Mouse (Mus musculus): ENCODE data around the gene Kdm1a. TPM values are rescaled to one million over a fixed set of nuclear protein-coding genes. Genes with fewer than 3 reads are reported as not detected.

The Kdm1a gene
- total RNA-seq, 1 experiment: 124 TPM

DNA sequence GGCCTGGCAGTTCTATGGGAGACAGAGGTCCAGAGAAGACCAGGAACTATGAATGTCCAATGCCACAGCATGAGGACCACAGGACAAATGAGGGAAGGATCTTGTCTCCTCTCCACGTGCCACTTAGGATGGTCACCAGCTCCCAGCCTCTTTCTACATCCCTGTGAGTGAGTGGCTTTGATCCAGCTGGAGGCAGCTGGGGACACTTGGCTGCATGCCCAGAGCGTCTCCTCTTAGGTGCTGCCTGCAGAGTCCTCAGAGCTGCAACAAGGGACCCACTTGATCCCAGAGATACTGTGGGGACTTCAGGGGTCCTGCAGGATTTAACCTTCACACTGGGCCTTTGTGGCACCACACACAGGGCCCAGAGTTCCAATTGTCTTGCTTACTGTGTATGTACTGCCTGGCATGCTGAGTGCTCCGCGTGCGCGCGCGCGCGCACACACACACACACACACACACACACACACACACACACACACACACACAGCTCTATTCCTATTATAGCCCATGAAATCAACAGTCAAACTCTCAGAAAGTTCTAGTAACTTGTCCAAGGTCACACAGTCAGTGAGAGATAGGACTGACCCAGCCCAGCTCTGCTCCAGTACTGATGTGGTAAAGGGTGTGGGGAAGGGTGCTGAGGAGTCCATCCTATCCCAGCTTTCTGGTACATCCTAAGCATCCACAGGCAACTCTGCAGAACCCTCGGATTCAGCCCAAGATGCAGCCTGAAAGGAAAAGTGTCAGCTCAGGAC, 28.9 kb upstream of the Kdm1a start:
- TF ChIP-seq MAFK (IDR thresholded peaks at IDR 0.05; ENCODE audit: insufficient read depth, low read depth, low read length) (no peak), CHD2 (IDR thresholded peaks at IDR 0.05; ENCODE audit: low read depth, low read length) (no peak)
- in situ Hi-C loops (cut with MboI; ENCODE audit: low sequenced_read_pairs in 2 of 2, unreplicated experiment in 2 of 2): no loop called here
- Histone ChIP-seq H3K4me3 (ENCODE audit: insufficient read depth in 1 of 2, low read depth in 1 of 2, low read length in 2 of 2, poor library complexity in 1 of 2, severe bottlenecking in 1 of 2) (no peak overlapping the region), H3K9me3 (ENCODE audit: control insufficient read depth, insufficient read depth, low read depth, low read length) (no peaks in the 10 kb centered on the region), H3K27ac (ENCODE audit: insufficient read depth, low read depth, low read length, poor library complexity, severe bottlenecking) (no peak overlapping the region), H3K36me3 (ENCODE audit: control insufficient read depth, insufficient read depth, low read length, poor library complexity, severe bottlenecking) (no peaks in the 10 kb centered on the region), H3K9ac (ENCODE audit: insufficient read depth, low read depth, low read length, poor library complexity, severe bottlenecking) (no peak overlapping the region), H3K4me1 (ENCODE audit: control insufficient read depth in 2 of 2, insufficient read depth in 2 of 2, low read length in 2 of 2, poor library complexity in 1 of 2) (no peaks in the 10 kb centered on the region)
- DNase-seq (ENCODE audit: low read depth, low spot score): no peak

DNA sequence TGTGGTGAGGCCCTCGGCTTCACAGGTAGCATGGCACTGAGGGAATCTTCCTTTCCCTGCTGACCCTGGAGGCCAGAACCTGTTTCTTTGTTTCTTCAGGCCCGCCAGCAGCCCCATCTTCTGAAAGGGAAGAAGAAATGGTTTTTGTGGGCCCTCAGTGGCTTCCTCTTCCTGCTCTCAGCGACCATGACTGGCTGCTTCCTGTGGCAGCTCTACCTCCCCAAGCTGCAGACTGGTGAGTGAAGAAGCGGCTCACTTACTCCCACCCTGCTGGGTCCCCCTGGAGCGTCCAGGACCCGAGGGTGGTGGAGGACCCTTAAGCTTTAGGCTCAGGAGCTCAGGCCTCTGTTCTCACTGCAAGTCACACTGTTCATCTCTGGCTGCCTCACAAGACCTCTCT, 24.1 kb upstream of the Kdm1a start:
- Histone ChIP-seq H3K4me1 (ENCODE audit: control insufficient read depth in 2 of 2, insufficient read depth in 2 of 2, low read length in 2 of 2, poor library complexity in 1 of 2) (no peaks in the 10 kb centered on the region; a peak in 1 of 4 replicates), H3K36me3 (ENCODE audit: control insufficient read depth, insufficient read depth, low read length, poor library complexity, severe bottlenecking) (no peaks in the 10 kb centered on the region), H3K9me3 (ENCODE audit: control insufficient read depth, insufficient read depth, low read depth, low read length) (no peaks in the 10 kb centered on the region), H3K4me3 (ENCODE audit: insufficient read depth in 1 of 2, low read depth in 1 of 2, low read length in 2 of 2, poor library complexity in 1 of 2, severe bottlenecking in 1 of 2) (no peak overlapping the region), H3K27ac (ENCODE audit: insufficient read depth, low read depth, low read length, poor library complexity, severe bottlenecking) (no peak overlapping the region), H3K9ac (ENCODE audit: insufficient read depth, low read depth, low read length, poor library complexity, severe bottlenecking) (no peak overlapping the region)
- in situ Hi-C loops (cut with MboI; ENCODE audit: low sequenced_read_pairs in 2 of 2, unreplicated experiment in 2 of 2): loop anchor here in 1 of 2 experiments (10.0 kb wide), 2 partner anchors 172 to 252 kb away; no protein-coding TSS in a partner anchor
- TF ChIP-seq HCFC1 (IDR thresholded peaks at IDR 0.05; ENCODE audit: borderline replicate concordance, insufficient read depth, low read length) (no peak), MAFK (IDR thresholded peaks at IDR 0.05; ENCODE audit: insufficient read depth, low read depth, low read length) (no peak), ZNF384 (IDR thresholded peaks at IDR 0.05; ENCODE audit: low read depth, low read length) (no peak), ZC3H11A (IDR thresholded peaks at IDR 0.05; ENCODE audit: borderline replicate concordance, low read depth, low read length) (no peak), CHD2 (IDR thresholded peaks at IDR 0.05; ENCODE audit: low read depth, low read length) (no peak)
- no peak for DNase-seq (ENCODE audit: low read depth, low spot score)

DNA sequence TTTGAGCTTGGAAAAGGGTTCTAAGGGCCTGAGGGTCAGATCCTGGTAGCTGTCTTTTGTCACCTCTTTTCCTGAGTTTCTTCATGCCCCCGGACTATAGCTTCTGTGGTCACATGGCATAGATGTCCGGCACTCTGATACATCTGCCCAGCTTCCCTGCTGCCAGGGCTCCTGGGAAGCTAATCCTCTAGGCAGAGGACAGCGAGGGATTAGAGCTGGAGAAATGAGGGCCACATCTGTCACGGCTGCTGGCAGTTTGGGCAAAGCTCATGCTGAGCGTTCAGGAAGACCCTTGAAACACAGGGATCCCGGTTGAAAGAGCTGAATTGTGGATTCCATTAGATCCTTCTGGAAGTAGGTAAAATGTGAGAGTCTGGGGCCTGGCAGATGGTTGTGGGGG, 19.9 kb upstream of the Kdm1a start, which contains the start of gene Lactbl1:
Gene Lactbl1 (plus strand): TSS at position 234 of the 400 bp plus-strand sequence.
- no peak within 1 kb of the TSS for H3K9ac ChIP-seq (ENCODE audit: insufficient read depth, low read depth, low read length, poor library complexity, severe bottlenecking)
- TF ChIP-seq HCFC1 (IDR thresholded peaks at IDR 0.05; ENCODE audit: borderline replicate concordance, insufficient read depth, low read length): no peak
- TF ChIP-seq ZNF384 (IDR thresholded peaks at IDR 0.05; ENCODE audit: low read depth, low read length): no peak
- TF ChIP-seq ZC3H11A (IDR thresholded peaks at IDR 0.05; ENCODE audit: borderline replicate concordance, low read depth, low read length): no peak
- TF ChIP-seq MAFK (IDR thresholded peaks at IDR 0.05; ENCODE audit: insufficient read depth, low read depth, low read length): no peak
- no peak for TF ChIP-seq CHD2 (IDR thresholded peaks at IDR 0.05; ENCODE audit: low read depth, low read length)
- H3K4me1 ChIP-seq (ENCODE audit: control insufficient read depth in 2 of 2, insufficient read depth in 2 of 2, low read length in 2 of 2, poor library complexity in 1 of 2): peaks cover 0 to 13% of the 10 kb centered on the region in 2 experiments; a peak in 1 of 4 replicates
- H3K9me3 ChIP-seq (ENCODE audit: control insufficient read depth, insufficient read depth, low read depth, low read length): no peaks in the 10 kb centered on the region
- no peak within 1 kb of the TSS for H3K4me3 ChIP-seq (ENCODE audit: insufficient read depth in 1 of 2, low read depth in 1 of 2, low read length in 2 of 2, poor library complexity in 1 of 2, severe bottlenecking in 1 of 2)
- H3K27ac ChIP-seq (ENCODE audit: insufficient read depth, low read depth, low read length, poor library complexity, severe bottlenecking): no peak within 1 kb of the TSS
- in situ Hi-C loops (cut with MboI; ENCODE audit: low sequenced_read_pairs in 2 of 2, unreplicated experiment in 2 of 2): loop anchor here (10.0 to 25.0 kb wide), 3 partner anchors 168 to 260 kb away; no protein-coding TSS in a partner anchor
- H3K36me3 ChIP-seq (ENCODE audit: control insufficient read depth, insufficient read depth, low read length, poor library complexity, severe bottlenecking): no peaks in the 10 kb centered on the region
- no peak for DNase-seq (ENCODE audit: low read depth, low spot score)

DNA sequence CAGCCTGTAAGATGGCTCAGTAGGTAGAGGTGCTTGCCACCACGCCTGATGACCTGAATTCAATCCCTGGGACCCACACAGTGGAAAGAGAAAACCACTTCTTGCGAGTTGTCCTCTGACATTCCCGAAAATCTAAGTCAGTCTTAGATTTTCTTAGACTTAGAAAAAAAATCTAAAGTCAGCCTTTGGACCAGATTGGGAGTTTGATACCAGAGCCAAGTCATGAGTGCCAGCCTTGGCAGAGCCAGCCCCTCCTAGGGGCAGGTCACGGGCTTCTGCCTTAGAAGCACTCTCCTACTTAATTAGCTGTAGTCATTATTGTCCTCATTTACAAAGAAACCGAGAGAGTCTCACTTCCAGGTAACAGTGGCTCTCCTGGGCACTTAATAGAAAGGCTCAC, 19.4 kb upstream of the Kdm1a start:
- Histone ChIP-seq H3K4me3 (ENCODE audit: insufficient read depth in 1 of 2, low read depth in 1 of 2, low read length in 2 of 2, poor library complexity in 1 of 2, severe bottlenecking in 1 of 2) (no peak overlapping the region), H3K4me1 (ENCODE audit: control insufficient read depth in 2 of 2, insufficient read depth in 2 of 2, low read length in 2 of 2, poor library complexity in 1 of 2) (peaks cover 0 to 13% of the 10 kb centered on the region in 2 experiments; a peak in 1 of 4 replicates), H3K9ac (ENCODE audit: insufficient read depth, low read depth, low read length, poor library complexity, severe bottlenecking) (no peak overlapping the region), H3K27ac (ENCODE audit: insufficient read depth, low read depth, low read length, poor library complexity, severe bottlenecking) (no peak overlapping the region), H3K9me3 (ENCODE audit: control insufficient read depth, insufficient read depth, low read depth, low read length) (no peaks in the 10 kb centered on the region), H3K36me3 (ENCODE audit: control insufficient read depth, insufficient read depth, low read length, poor library complexity, severe bottlenecking) (no peaks in the 10 kb centered on the region)
- no peak for TF ChIP-seq ZC3H11A (IDR thresholded peaks at IDR 0.05; ENCODE audit: borderline replicate concordance, low read depth, low read length)
- no peak for TF ChIP-seq MAFK (IDR thresholded peaks at IDR 0.05; ENCODE audit: insufficient read depth, low read depth, low read length)
- in situ Hi-C loops (cut with MboI; ENCODE audit: low sequenced_read_pairs in 2 of 2, unreplicated experiment in 2 of 2): loop anchor here (10.0 to 25.0 kb wide), 3 partner anchors 167 to 260 kb away; no protein-coding TSS in a partner anchor
- DNase-seq (ENCODE audit: low read depth, low spot score): no peak

All from ES-E14 (cell line).